Mouse (Mus musculus): ENCODE measurements around the gene Fam184a. TPM values are rescaled to one million over a fixed set of nuclear protein-coding genes. Genes with fewer than 3 reads are reported as not detected.

The Fam184a gene
- polyA plus RNA-seq, 1 experiment from 2014 or later, result 5.6 TPM

DNA sequence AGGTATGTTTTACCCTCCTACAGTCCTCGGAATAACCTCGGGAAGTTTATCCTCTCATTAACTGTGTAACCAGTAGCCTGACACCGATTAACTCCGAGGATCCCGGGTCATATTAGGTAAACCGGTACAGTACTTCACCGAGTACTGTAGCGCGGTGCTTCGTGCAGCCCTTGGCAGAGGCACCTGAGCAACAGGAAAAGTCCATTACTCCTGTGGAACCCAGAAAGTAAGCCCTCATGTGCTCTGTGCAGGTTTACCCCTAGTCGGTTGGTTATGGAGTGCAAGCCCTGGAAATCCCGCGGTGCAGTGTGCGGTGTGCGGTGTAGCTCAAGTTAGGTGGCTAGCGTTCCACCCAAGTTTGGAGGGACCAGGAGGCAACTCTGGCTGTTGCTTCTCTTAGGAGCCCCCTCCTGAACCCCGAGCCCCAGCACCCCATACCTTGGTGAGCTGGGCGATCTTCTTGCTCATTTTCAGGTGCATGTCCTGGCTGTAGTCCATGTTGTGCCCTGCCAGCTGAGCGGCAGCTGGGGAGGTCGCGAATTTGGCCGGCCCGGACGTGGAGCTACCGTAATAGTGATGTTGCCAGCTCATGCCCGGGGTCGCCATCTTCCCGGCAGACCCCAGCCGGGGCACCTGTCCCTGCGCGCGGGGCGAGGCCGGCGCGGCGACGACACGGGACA lies 508 bp downstream of the Fam184a start:
- H3K9me3 ChIP-seq (ENCODE audit: low read length), result no peaks in the 10 kb centered on the region
- ATAC-seq (ENCODE audit: low FRiP score, low TSS enrichment), result peak; percentile 73
- no peaks in the 10 kb centered on the region for H3K27me3 ChIP-seq (ENCODE audit: insufficient read depth, low read length)
- H3K4me2 ChIP-seq (replicated peaks; ENCODE audit: low read depth, low read length), result peak overlapping the region; percentile 93
- peak overlapping the region; percentile 75 for H3K4me3 ChIP-seq (ENCODE audit: low read length)
- no peaks in the 10 kb centered on the region for H3K36me3 ChIP-seq (ENCODE audit: insufficient read depth, low read length)
- 4% methylated on average over 39 of the region's 39 CpGs for WGBS
- peaks cover 3% of the 10 kb centered on the region; the same call in 1 of the 2 replicates for H3K4me1 ChIP-seq (ENCODE audit: insufficient read depth, low read length)
- H3K27ac ChIP-seq (ENCODE audit: low read length), result no peak overlapping the region
- H3K9ac ChIP-seq (replicated peaks; ENCODE audit: low read length), result peak overlapping the region; percentile 82

GRCm38 (mm10) chr10:53746039-53746438 lies 4.9 kb downstream of the Fam184a start:
- Histone ChIP-seq H3K9ac (replicated peaks; ENCODE audit: low read length) (no peak overlapping the region), H3K27ac (ENCODE audit: low read length) (no peak overlapping the region), H3K27me3 (ENCODE audit: insufficient read depth, low read length) (no peaks in the 10 kb centered on the region), H3K4me1 (ENCODE audit: insufficient read depth, low read length) (no peaks in the 10 kb centered on the region), H3K9me3 (ENCODE audit: low read length) (no peaks in the 10 kb centered on the region), H3K4me3 (ENCODE audit: low read length) (no peak overlapping the region), H3K4me2 (replicated peaks; ENCODE audit: low read depth, low read length) (no peak overlapping the region), H3K36me3 (ENCODE audit: insufficient read depth, low read length) (no peaks in the 10 kb centered on the region)
- no peak for ATAC-seq (ENCODE audit: low FRiP score, low TSS enrichment)
- 89% methylated on average over 6 of the region's 6 CpGs for WGBS

DNA sequence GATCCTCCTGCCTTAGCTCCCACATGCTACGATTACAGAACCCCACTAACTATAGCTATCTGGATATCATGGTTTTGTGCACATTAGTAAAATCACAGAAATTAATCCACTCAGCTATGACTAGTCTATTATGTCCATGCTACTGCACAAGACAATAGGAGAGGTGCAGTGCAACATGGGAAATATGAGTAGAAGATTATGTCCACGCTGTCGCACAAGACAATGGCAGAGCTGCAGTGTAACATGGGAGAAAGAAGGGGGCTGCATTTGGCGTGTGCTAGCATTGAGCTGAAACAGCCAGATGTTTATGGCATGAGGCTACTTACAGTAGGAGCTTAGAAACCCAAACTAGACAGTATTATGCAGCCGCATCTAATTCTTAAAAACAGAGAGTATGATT lies 8.0 kb downstream of the Fam184a start:
- Histone ChIP-seq H3K4me1 (ENCODE audit: insufficient read depth, low read length) (no peaks in the 10 kb centered on the region), H3K4me2 (replicated peaks; ENCODE audit: low read depth, low read length) (no peak overlapping the region), H3K9me3 (ENCODE audit: low read length) (no peaks in the 10 kb centered on the region), H3K36me3 (ENCODE audit: insufficient read depth, low read length) (no peaks in the 10 kb centered on the region), H3K4me3 (ENCODE audit: low read length) (no peak overlapping the region), H3K27ac (ENCODE audit: low read length) (no peak overlapping the region), H3K27me3 (ENCODE audit: insufficient read depth, low read length) (no peaks in the 10 kb centered on the region), H3K9ac (replicated peaks; ENCODE audit: low read length) (no peak overlapping the region)
- 86% methylated on average over 5 of the region's 5 CpGs for WGBS
- no peak for ATAC-seq (ENCODE audit: low FRiP score, low TSS enrichment)

- Histone ChIP-seq H3K4me3 (ENCODE audit: low read length) (no peak overlapping the region), H3K9me3 (ENCODE audit: low read length) (no peaks in the 10 kb centered on the region)
Measured at GRCm38 (mm10) chr10:53740014-53740413, 10.9 kb downstream of the Fam184a start.

DNA sequence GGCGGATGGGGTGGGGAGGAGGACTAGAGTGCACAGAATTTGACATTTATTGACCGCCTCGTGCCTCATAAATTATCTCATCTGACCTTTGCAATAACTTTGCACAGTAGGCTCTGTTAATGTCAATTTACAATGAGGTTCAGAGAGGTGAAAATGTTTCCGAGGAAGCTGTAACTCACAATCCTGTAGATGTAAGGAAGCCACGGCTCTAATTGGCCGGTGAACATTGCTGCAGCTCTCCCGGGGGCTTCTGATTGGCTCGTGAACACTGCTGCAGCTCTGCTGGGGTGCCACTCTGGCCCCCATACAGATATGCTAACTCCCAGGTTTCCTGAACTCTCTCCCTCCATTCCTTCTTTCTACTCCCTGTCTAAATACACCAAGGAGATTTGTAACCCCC lies 12.1 kb downstream of the Fam184a start:
- WGBS, result 40% methylated on average over 8 of the region's 8 CpGs
- no peak overlapping the region for H3K9ac ChIP-seq (replicated peaks; ENCODE audit: low read length)
- no peaks in the 10 kb centered on the region for H3K27me3 ChIP-seq (ENCODE audit: insufficient read depth, low read length)
- no peaks in the 10 kb centered on the region for H3K36me3 ChIP-seq (ENCODE audit: insufficient read depth, low read length)
- H3K4me2 ChIP-seq (replicated peaks; ENCODE audit: low read depth, low read length), result 0 out of 2 replicates have a peak overlapping the region, but pooled peaks have one; percentile 8
- no peak overlapping the region for H3K27ac ChIP-seq (ENCODE audit: low read length)
- no peaks in the 10 kb centered on the region for H3K9me3 ChIP-seq (ENCODE audit: low read length)
- H3K4me3 ChIP-seq (ENCODE audit: low read length), result no peak overlapping the region
- no peaks in the 10 kb centered on the region for H3K4me1 ChIP-seq (ENCODE audit: insufficient read depth, low read length)
- ATAC-seq (ENCODE audit: low FRiP score, low TSS enrichment), result peak; percentile 51

More at GRCm38 (mm10) chr10:53740014-53740413, 10.9 kb downstream of the Fam184a start:
- no peak for ATAC-seq (ENCODE audit: low FRiP score, low TSS enrichment)
- Histone ChIP-seq H3K9ac (replicated peaks; ENCODE audit: low read length) (no peak overlapping the region), H3K36me3 (ENCODE audit: insufficient read depth, low read length) (no peaks in the 10 kb centered on the region), H3K4me1 (ENCODE audit: insufficient read depth, low read length) (no peaks in the 10 kb centered on the region), H3K27ac (ENCODE audit: low read length) (no peak overlapping the region), H3K4me2 (replicated peaks; ENCODE audit: low read depth, low read length) (no peak overlapping the region), H3K27me3 (ENCODE audit: insufficient read depth, low read length) (no peaks in the 10 kb centered on the region)

- Histone ChIP-seq H3K4me1 (ENCODE audit: insufficient read depth, low read length) (peaks cover 5% of the 10 kb centered on the region; the same call in 1 of the 2 replicates), H3K27ac (ENCODE audit: low read length) (no peak overlapping the region), H3K4me2 (replicated peaks; ENCODE audit: low read depth, low read length) (no peak overlapping the region), H3K36me3 (ENCODE audit: insufficient read depth, low read length) (no peaks in the 10 kb centered on the region), H3K4me3 (ENCODE audit: low read length) (no peak overlapping the region), H3K9ac (replicated peaks; ENCODE audit: low read length) (no peak overlapping the region), H3K27me3 (ENCODE audit: insufficient read depth, low read length) (no peaks in the 10 kb centered on the region), H3K9me3 (ENCODE audit: low read length) (no peaks in the 10 kb centered on the region)
- no peak for ATAC-seq (ENCODE audit: low FRiP score, low TSS enrichment)
- WGBS, result 55% methylated on average over 7 of the region's 7 CpGs
Measured at GRCm38 (mm10) chr10:53735201-53735865, 15.6 kb downstream of the Fam184a start.

- H3K27ac ChIP-seq (ENCODE audit: low read length), result no peak overlapping the region
- no peak overlapping the region for H3K4me3 ChIP-seq (ENCODE audit: low read length)
- H3K9ac ChIP-seq (replicated peaks; ENCODE audit: low read length), result no peak overlapping the region
- H3K4me2 ChIP-seq (replicated peaks; ENCODE audit: low read depth, low read length), result no peak overlapping the region
- H3K27me3 ChIP-seq (ENCODE audit: insufficient read depth, low read length), result no peaks in the 10 kb centered on the region
- peaks cover 11% of the 10 kb centered on the region; the same call in 1 of the 2 replicates for H3K4me1 ChIP-seq (ENCODE audit: insufficient read depth, low read length)
- H3K9me3 ChIP-seq (ENCODE audit: low read length), result no peaks in the 10 kb centered on the region
- no peaks in the 10 kb centered on the region for H3K36me3 ChIP-seq (ENCODE audit: insufficient read depth, low read length)
- ATAC-seq (ENCODE audit: low FRiP score, low TSS enrichment), result 0 out of 2 replicates have a peak, but pooled peaks have one; percentile 29
- 59% methylated on average over 7 of the region's 7 CpGs for WGBS
Measured at GRCm38 (mm10) chr10:53732324-53732723, 18.6 kb downstream of the Fam184a start.

- H3K9me3 ChIP-seq (ENCODE audit: low read length), result no peaks in the 10 kb centered on the region
- H3K36me3 ChIP-seq (ENCODE audit: insufficient read depth, low read length), result no peaks in the 10 kb centered on the region
- no peak overlapping the region for H3K27ac ChIP-seq (ENCODE audit: low read length)
- 28% methylated on average over 1 of the region's 1 CpGs for WGBS
- H3K4me3 ChIP-seq (ENCODE audit: low read length), result no peak overlapping the region
- H3K27me3 ChIP-seq (ENCODE audit: insufficient read depth, low read length), result no peaks in the 10 kb centered on the region
- no peak overlapping the region for H3K4me2 ChIP-seq (replicated peaks; ENCODE audit: low read depth, low read length)
- H3K9ac ChIP-seq (replicated peaks; ENCODE audit: low read length), result no peak overlapping the region
- ATAC-seq (ENCODE audit: low FRiP score, low TSS enrichment), result peak; percentile 61; the same call in 1 of the 2 replicates
- H3K4me1 ChIP-seq (ENCODE audit: insufficient read depth, low read length), result peaks cover 11% of the 10 kb centered on the region; the same call in 1 of the 2 replicates
Measured at GRCm38 (mm10) chr10:53728883-53729282, 22.0 kb downstream of the Fam184a start.

GRCm38 (mm10) chr10:53725301-53725700 lies 25.6 kb downstream of the Fam184a start:
- Histone ChIP-seq H3K4me2 (replicated peaks; ENCODE audit: low read depth, low read length) (no peak overlapping the region), H3K4me3 (ENCODE audit: low read length) (no peak overlapping the region), H3K4me1 (ENCODE audit: insufficient read depth, low read length) (0 out of 2 replicates have a peak, but pooled peaks cover 5% of the 10 kb centered on the region), H3K9me3 (ENCODE audit: low read length) (no peaks in the 10 kb centered on the region), H3K36me3 (ENCODE audit: insufficient read depth, low read length) (no peaks in the 10 kb centered on the region), H3K27ac (ENCODE audit: low read length) (no peak overlapping the region), H3K9ac (replicated peaks; ENCODE audit: low read length) (no peak overlapping the region), H3K27me3 (ENCODE audit: insufficient read depth, low read length) (no peaks in the 10 kb centered on the region)
- WGBS, result 19% methylated on average over 2 of the region's 2 CpGs
- ATAC-seq (ENCODE audit: low FRiP score, low TSS enrichment), result no peak

GRCm38 (mm10) chr10:53704516-53704915 lies 46.4 kb downstream of the Fam184a start:
- WGBS, result 96% methylated on average over 9 of the region's 9 CpGs

More at GRCm38 (mm10) chr10:53704516-53704915, 46.4 kb downstream of the Fam184a start:
- no peak for ATAC-seq (ENCODE audit: low FRiP score, low TSS enrichment)
- Histone ChIP-seq H3K4me3 (ENCODE audit: low read length) (no peak overlapping the region), H3K9me3 (ENCODE audit: low read length) (no peaks in the 10 kb centered on the region), H3K9ac (replicated peaks; ENCODE audit: low read length) (no peak overlapping the region), H3K27ac (ENCODE audit: low read length) (no peak overlapping the region), H3K4me2 (replicated peaks; ENCODE audit: low read depth, low read length) (no peak overlapping the region), H3K4me1 (ENCODE audit: insufficient read depth, low read length) (no peaks in the 10 kb centered on the region), H3K36me3 (ENCODE audit: insufficient read depth, low read length) (no peaks in the 10 kb centered on the region), H3K27me3 (ENCODE audit: insufficient read depth, low read length) (no peaks in the 10 kb centered on the region)

Data from kidney, embryonic 16.5 days (tissue).